Mouse (Mus musculus): ENCODE measurements around the gene Wdr6.

- TF ChIP-seq CTCF (IDR thresholded peaks at IDR 0.05; ENCODE audit: low read depth, low read length) (no peak), POLR2A (IDR thresholded peaks at IDR 0.05; ENCODE audit: borderline replicate concordance, low read depth, low read length) (no peak)
Measured at GRCm38 (mm10) chr9:108608889-108609288, 30.4 kb upstream of the Wdr6 start.

All from bone marrow macrophage, adult 2 months (primary cell).